Mouse (Mus musculus) limb, embryonic 12.5 days (tissue): ENCODE data around the gene Polr3f. TPM values are rescaled to one million over a fixed set of nuclear protein-coding genes. Genes with fewer than 3 reads are reported as not detected.

Experiments used
- ATAC-seq: fragments of 200-750 bp; cut with Nextera tagmentation; 2 replicates; pipeline ENCODE4 v1.8.0; 2017; ENCODE audit warnings: low read depth, moderate TSS enrichment; ENCODE audit not compliant: insufficient number of reproducible peaks, insufficient read depth, low FRiP score, low TSS enrichment
- H3K27ac ChIP-seq: fragments of 300-500 bp; sonication (generic); 2 replicates; pipeline ENCODE4 v1.5.1; 2016; ENCODE audit warnings: mild to moderate bottlenecking, moderate library complexity
- H3K27me3 ChIP-seq: fragments of 300-500 bp; sonication (generic); 2 replicates; pipeline ENCODE4 v1.6.1; 2016; ENCODE audit warnings: mild to moderate bottlenecking, moderate library complexity
- H3K36me3 ChIP-seq: fragments of 300-500 bp; sonication (generic); 2 replicates; pipeline ENCODE4 v1.6.1; 2016; ENCODE audit warnings: mild to moderate bottlenecking, moderate library complexity
- H3K4me1 ChIP-seq: fragments of 300-500 bp; sonication (generic); replicated peaks from 2 replicates; pipeline ENCODE4 v1.6.1; 2016
- H3K4me2 ChIP-seq: fragments of 300-500 bp; sonication (generic); 2 replicates; pipeline ENCODE4 v1.6.1; 2016; ENCODE audit warnings: mild to moderate bottlenecking, moderate library complexity
- H3K4me3 ChIP-seq: fragments of 300-500 bp; sonication (generic); replicated peaks from 2 replicates; pipeline ENCODE4 v1.5.1; 2016; ENCODE audit warnings: mild to moderate bottlenecking
- H3K9ac ChIP-seq: fragments of 300-500 bp; sonication (generic); replicated peaks from 2 replicates; pipeline ENCODE4 v1.6.1; 2016; ENCODE audit warnings: mild to moderate bottlenecking, moderate library complexity
- H3K9me3 ChIP-seq: fragments of 300-500 bp; sonication (generic); 2 replicates; pipeline ENCODE4 v1.6.1; 2016; ENCODE audit warnings: mild to moderate bottlenecking, moderate library complexity
- WGBS: fragments of 180-500 bp; shearing (Covaris S2); methylation state at CpG from one replicate; pipeline ENCODE4 v1.1.7; 2016; 5-methylcytosine and 5-hydroxymethylcytosine counted together
- polyA plus RNA-seq: library from polyadenylated mRNA; unstranded; fragments of >200 nt; fragmentation: Nextera tagmentation; extraction: Ambion mirVana; gene quantifications from 2 replicates; pipeline ENCODE4 v1.2.1, GENCODE M21; 2016

Polr3f gene
- polyA plus RNA-seq, 1 experiment from 2014 or later: 36.4 TPM

- Histone ChIP-seq H3K9ac (no peak overlapping the region), H3K4me2 (no peak overlapping the region), H3K4me3 (no peak overlapping the region), H3K9me3 (no peaks in the 10 kb centered on the region; the same call in 1 of the 2 replicates), H3K27ac (no peak overlapping the region), H3K27me3 (no peaks in the 10 kb centered on the region), H3K36me3 (peaks cover 70% of the 10 kb centered on the region), H3K4me1 (no peaks in the 10 kb centered on the region)
- no peak for ATAC-seq
- WGBS: 82% methylated on average over 4 of the region's 4 CpGs
Measured at GRCm38 (mm10) chr2:144588723-144589122, 61.2 kb downstream of the Polr3f start.

Other genes with a start within 250 kb of the Polr3f start
- gene Ovol2, start 195.6 kb upstream of the Polr3f start, polyA plus RNA-seq: 1.4 and 1.8 TPM in 2 replicates
- 54.6 and 54.7 TPM in 2 replicates for gene Kat14, start 158.7 kb upstream of the Polr3f start, polyA plus RNA-seq
- gene Pet117, start 158.7 kb upstream of the Polr3f start, polyA plus RNA-seq: 0.60 and 1.5 TPM in 2 replicates
- gene Dzank1, start 304 bp upstream of the Polr3f start, polyA plus RNA-seq: 1.1 and 1.8 TPM in 2 replicates
- 58.2 and 62.5 TPM in 2 replicates for gene Rbbp9, start 23.2 kb downstream of the Polr3f start, polyA plus RNA-seq
- 97.5 and 105 TPM in 2 replicates for gene Sec23b, start 28.5 kb downstream of the Polr3f start, polyA plus RNA-seq
- gene Smim26, start 66.3 kb downstream of the Polr3f start, polyA plus RNA-seq: 43.3 and 46.0 TPM in 2 replicates
- gene Dtd1, start 72.2 kb downstream of the Polr3f start, polyA plus RNA-seq: 35.2 and 39.5 TPM in 2 replicates